Mouse (Mus musculus): ENCODE data around the gene Fam228b.
A peak's percentile ranks its signal among the peaks of the same experiment; 100 is the strongest.

- no peak for TF ChIP-seq POLR2A (IDR thresholded peaks at IDR 0.05; ENCODE audit: borderline replicate concordance, control insufficient read depth, low read depth, low read length)
- TF ChIP-seq CTCF (IDR thresholded peaks at IDR 0.05; ENCODE audit: control insufficient read depth, insufficient read depth, low read length) = peak; percentile 40; the same call in 1 of the 2 replicates
Observed at GRCm38 (mm10) chr12:4719762-4720754, 49.0 kb downstream of the Fam228b start.

Measured in bone marrow, adult 2 months (tissue).